In genomic region chr1:86151376-86151775, GRCm38 (mm10) we compare ENCODE assay signal across 24 mouse cellular contexts. TPM values are rescaled to one million over a fixed set of nuclear protein-coding genes. Genes with fewer than 3 reads are reported as not detected.
A peak's percentile ranks its signal among the peaks of the same experiment; 100 is the strongest.
DNase-seq lines count a peak whose midpoint lies in the region; ATAC-seq lines count a peak whose summit lies in the region.
"Had no signal": no experiment of that assay in that cellular context is flagged by ENCODE, and none has a peak within 500 bp of the region (broad histone marks: within the 10 kb centered on the region; RNA-seq: fewer than 3 reads in every experiment).

No protein-coding gene starts in this region.

- no peak overlapping the region for H3K9ac ChIP-seq in forebrain, embryonic 11.5 days (ENCODE audit: low read length)
- H3K9ac ChIP-seq in forebrain, embryonic 16.5 days (replicated peaks; ENCODE audit: low read depth, low read length) = no peak overlapping the region
- H3K9ac ChIP-seq: embryonic facial prominence, embryonic 13.5 days; embryonic facial prominence, embryonic 15.5 days; forebrain, embryonic 12.5 days; forebrain, postnatal 0 days had no signal

- H3K4me1 ChIP-seq in forebrain, embryonic 11.5 days (replicated peaks; ENCODE audit: control insufficient read depth, insufficient read depth, low read length) = peaks cover 6% of the 10 kb centered on the region; the same call in 1 of the 2 replicates
- H3K4me1 ChIP-seq in forebrain, embryonic 16.5 days (replicated peaks; ENCODE audit: control insufficient read depth, insufficient read depth, low read length) = peaks cover 17% of the 10 kb centered on the region

- no peaks in the 10 kb centered on the region for H3K36me3 ChIP-seq in forebrain, embryonic 11.5 days (ENCODE audit: control insufficient read depth, insufficient read depth, low read length)
- H3K36me3 ChIP-seq in forebrain, embryonic 16.5 days (ENCODE audit: control insufficient read depth, insufficient read depth) = no peaks in the 10 kb centered on the region
- H3K36me3 ChIP-seq: embryonic facial prominence, embryonic 13.5 days; embryonic facial prominence, embryonic 15.5 days; forebrain, embryonic 12.5 days had no signal

- H3K4me3 ChIP-seq in forebrain, embryonic 11.5 days (ENCODE audit: low read depth, low read length) = no peak overlapping the region
- no peak overlapping the region for H3K4me3 ChIP-seq in forebrain, embryonic 16.5 days (replicated peaks; ENCODE audit: low read length)
- H3K4me3 ChIP-seq: embryonic facial prominence, embryonic 13.5 days; embryonic facial prominence, embryonic 15.5 days; erythroblast, embryonic 14.5 days; forebrain, embryonic 12.5 days had no signal

- H3K4me2 ChIP-seq in forebrain, embryonic 11.5 days (ENCODE audit: low read depth, low read length, severe bottlenecking) = no peak overlapping the region
- H3K4me2 ChIP-seq in forebrain, embryonic 16.5 days (ENCODE audit: low read length) = no peak overlapping the region
- H3K4me2 ChIP-seq: embryonic facial prominence, embryonic 13.5 days; embryonic facial prominence, embryonic 15.5 days; forebrain, embryonic 12.5 days had no signal

- no peaks in the 10 kb centered on the region for H3K27me3 ChIP-seq in forebrain, embryonic 11.5 days (ENCODE audit: control insufficient read depth, insufficient read depth, low read length)
- H3K27me3 ChIP-seq in forebrain, embryonic 16.5 days (replicated peaks; ENCODE audit: control insufficient read depth, insufficient read depth, low read length) = no peaks in the 10 kb centered on the region
- H3K27me3 ChIP-seq: embryonic facial prominence, embryonic 13.5 days; embryonic facial prominence, embryonic 15.5 days; forebrain, embryonic 12.5 days had no signal

- DNase-seq in 3T3-L1 (ENCODE audit: low read depth, low spot score) = peak; percentile 76
- DNase-seq in NIH3T3 (ENCODE audit: low read depth) = peak; percentile 53
- DNase-seq in fibroblast of lung, adult 2 months (ENCODE audit: low read depth) = peak; percentile 34
- DNase-seq in layer of hippocampus, postnatal 14 days (ENCODE audit: low spot score in 2 of 2) = no peak
- no peak for DNase-seq in cerebellum, adult 9-10 months
- no peak for DNase-seq in forebrain, embryonic 11.5 days (ENCODE audit: low spot score)
- DNase-seq: adrenal gland, adult 8-10 months; adrenal gland, postnatal 14 days; adrenal gland, postnatal 36 days; cerebellum, adult 11-12 months; cerebellum, adult 2 months; cerebellum, adult 9-11 months; cerebellum, postnatal 14 days; cerebellum, postnatal 36 days; embryo, embryonic 11 days; forebrain, postnatal 0 days had no signal

- no peak overlapping the region for H3K27ac ChIP-seq in forebrain, embryonic 11.5 days (ENCODE audit: low read depth, low read length)
- no peak overlapping the region for H3K27ac ChIP-seq in forebrain, embryonic 16.5 days (ENCODE audit: low read length)
- H3K27ac ChIP-seq: embryonic facial prominence, embryonic 13.5 days; embryonic facial prominence, embryonic 15.5 days; forebrain, embryonic 12.5 days had no signal

- no peak for ATAC-seq in forebrain, embryonic 11.5 days (replicated peaks; ENCODE audit: low FRiP score)
- ATAC-seq in forebrain, embryonic 16.5 days = no peak
- ATAC-seq: activated CD4-positive, CD25-positive, alpha-beta regulatory T cell, adult 4 months; forebrain, embryonic 14.5 days; forebrain, postnatal 0 days had no signal

- 91% methylated on average over 7 of the region's 7 CpGs for WGBS in forebrain, embryonic 11.5 days
- 90% methylated on average over 7 of the region's 7 CpGs for WGBS in forebrain, embryonic 16.5 days

- no peaks in the 10 kb centered on the region for H3K9me3 ChIP-seq in forebrain, embryonic 11.5 days (ENCODE audit: control insufficient read depth, low read length)
- no peaks in the 10 kb centered on the region for H3K9me3 ChIP-seq in forebrain, embryonic 16.5 days (ENCODE audit: control insufficient read depth, low read length)
- H3K9me3 ChIP-seq: embryonic facial prominence, embryonic 13.5 days; embryonic facial prominence, embryonic 15.5 days; forebrain, embryonic 12.5 days; G1E had no signal

RNA-seq across cellular contexts. Expression of gene Armc9, which starts 3.2 kb away (rescaled TPM):
- total RNA-seq in layer of hippocampus, postnatal 14 days (2021) = 10 to 100 TPM; 35.7 to 37.2 TPM
- 40.8 and 41.9 TPM in 2 replicates for polyA plus RNA-seq in forebrain, embryonic 11.5 days (2014; fragmentation: Nextera tagmentation; extraction: Ambion mirVana)
- polyA plus RNA-seq in forebrain, embryonic 16.5 days (2015; fragmentation: Nextera tagmentation; extraction: Ambion mirVana) = 32.5 and 36.5 TPM in 2 replicates

RNA-seq across cellular contexts. Expression of gene Gm21972, which starts 17.9 kb away (rescaled TPM):
- 1 to 10 TPM; 2.4 to 4.8 TPM for total RNA-seq in layer of hippocampus, postnatal 14 days (2021)
- polyA plus RNA-seq in forebrain, embryonic 11.5 days (2014; fragmentation: Nextera tagmentation; extraction: Ambion mirVana) = not detected in 2 replicates
- polyA plus RNA-seq in forebrain, embryonic 16.5 days (2015; fragmentation: Nextera tagmentation; extraction: Ambion mirVana) = 0.50 TPM in 1 of 2 replicates, not detected in the other
- polyA plus RNA-seq: activated CD4-positive, CD25-positive, alpha-beta regulatory T cell, adult 4 months; embryonic facial prominence, embryonic 13.5 days; embryonic facial prominence, embryonic 15.5 days had no signal

RNA-seq across cellular contexts. Expression of gene Htr2b, which starts 39.6 kb away (rescaled TPM):
- under 1 TPM in 1 of 2 experiments, not detected in 1; 0.17 TPM for total RNA-seq in layer of hippocampus, postnatal 14 days (2021)
- polyA plus RNA-seq in forebrain, embryonic 11.5 days (2014; fragmentation: Nextera tagmentation; extraction: Ambion mirVana) = 0.19 and 0.73 TPM in 2 replicates
- 0.17 and 0.35 TPM in 2 replicates for polyA plus RNA-seq in forebrain, embryonic 16.5 days (2015; fragmentation: Nextera tagmentation; extraction: Ambion mirVana)
- total RNA-seq: adrenal gland, postnatal 14 days; forebrain, postnatal 0 days had no signal
- polyA plus RNA-seq: cerebellum, adult 2 months; erythroblast, embryonic 14.5 days; G1E had no signal

Comparison
In these comparisons a context has a peak if more than half of its experiments do, and no peak if none do; other contexts are left out.
1. DNase-seq: peak in 3T3-L1 (single experiment), NIH3T3 (single experiment) and fibroblast of lung, adult 2 months (single experiment); none in layer of hippocampus, postnatal 14 days (0 of 2), cerebellum, adult 9-10 months (single experiment) and forebrain, embryonic 11.5 days (single experiment).